Mouse (Mus musculus) bone marrow, adult 2 months (tissue): ENCODE measurements at regions not wholly inside any gene's neighbourhood (a gene's known extent, or its start where the extent isn't known, plus 50 kb on each side); places are given as distances from the start of the nearest gene placed in this dataset.
"Not testable (repeated sequence)": the region's sequence is repeated elsewhere in the genome, so short reads cannot be mapped to it uniquely, and the experiment has no call there.

Source experiments
- H3K27ac ChIP-seq: fragments of 200-500 bp; 2 replicates; pipeline ENCODE4 v1.5.1; 2012; ENCODE audit warnings: low read depth, mild to moderate bottlenecking, control low read depth, inconsistent platforms, low read length; ENCODE audit not compliant: control insufficient read depth, poor library complexity, insufficient read depth
- H3K4me1 ChIP-seq: fragments of 200-500 bp; 2 replicates; pipeline ENCODE4 v1.6.1; 2011; ENCODE audit warnings: low read length; ENCODE audit not compliant: control insufficient read depth, insufficient read depth
- H3K4me3 ChIP-seq: fragments of 200-500 bp; replicated peaks from 2 replicates; pipeline ENCODE3; 2011; ENCODE audit warnings: mild to moderate bottlenecking, low read depth, low read length, control low read depth; ENCODE audit not compliant: control insufficient read depth
- CTCF ChIP-seq: fragments of 200-500 bp; IDR thresholded peaks from 2 replicates; pipeline ENCODE4 v1.5.1; 2011; ENCODE audit warnings: low read length, control low read depth; ENCODE audit not compliant: control insufficient read depth, insufficient read depth
- POLR2A ChIP-seq: fragments of 200-500 bp; IDR thresholded peaks from 2 replicates; pipeline ENCODE4 v1.6.1; 2011; ENCODE audit warnings: low read depth, mild to moderate bottlenecking, control low read depth, low read length, borderline replicate concordance; ENCODE audit not compliant: control insufficient read depth
- WGBS: fragments of 180-500 bp; shearing (Covaris S2); methylation state at CpG from one replicate; pipeline ENCODE4 v1.1.7; 2018; 5-methylcytosine and 5-hydroxymethylcytosine counted together

DNA sequence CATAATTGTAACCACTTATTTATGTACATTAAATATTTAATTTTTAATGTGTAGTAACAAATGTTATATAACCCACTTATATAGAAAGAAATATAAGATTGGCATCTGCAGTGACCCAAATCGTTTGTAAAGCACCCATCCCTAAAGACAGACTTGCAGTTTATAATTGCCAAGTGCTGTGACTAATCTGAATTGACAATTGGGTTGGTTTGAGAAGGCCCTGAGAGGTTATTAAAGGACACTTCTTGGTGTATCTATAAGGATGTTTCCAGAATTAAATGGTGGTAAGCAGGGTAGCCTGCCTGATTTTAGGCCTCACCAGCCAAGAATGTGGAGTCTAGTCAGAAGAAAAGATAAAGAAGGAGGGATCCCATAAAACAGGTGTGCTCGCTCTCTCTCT, 133.3 kb upstream of the Slc13a1 start:
- no peak overlapping the region for H3K27ac ChIP-seq
- H3K4me1 ChIP-seq: no peaks in the 10 kb centered on the region
- no peak for TF ChIP-seq POLR2A
- TF ChIP-seq CTCF: no peak
- no peak overlapping the region for H3K4me3 ChIP-seq
- 71% methylated on average over 2 of the region's 2 CpGs for WGBS

- Histone ChIP-seq H3K27ac (no peak overlapping the region), H3K4me3 (no peak overlapping the region), H3K4me1 (no peaks in the 10 kb centered on the region)
- TF ChIP-seq CTCF: no peak
- TF ChIP-seq POLR2A: no peak
- 54% methylated on average over 5 of the region's 5 CpGs for WGBS
Measured at GRCm38 (mm10) chr6:24298562-24299212, 130.8 kb upstream of the Slc13a1 start.

GRCm38 (mm10) chr6:24288757-24289156, 120.9 kb upstream of the Slc13a1 start:
- H3K4me1 ChIP-seq, H3K27ac ChIP-seq, H3K4me3 ChIP-seq: not testable (repeated sequence)
- 54% methylated on average over 2 of the region's 2 CpGs for WGBS

- TF ChIP-seq CTCF (no peak), POLR2A (no peak)
- H3K4me1 ChIP-seq: no peaks in the 10 kb centered on the region
- no peak overlapping the region for H3K27ac ChIP-seq
- 82% methylated on average over 5 of the region's 5 CpGs for WGBS
- H3K4me3 ChIP-seq: no peak overlapping the region
Measured at GRCm38 (mm10) chr6:24272821-24273220, 104.9 kb upstream of the Slc13a1 start.

DNA sequence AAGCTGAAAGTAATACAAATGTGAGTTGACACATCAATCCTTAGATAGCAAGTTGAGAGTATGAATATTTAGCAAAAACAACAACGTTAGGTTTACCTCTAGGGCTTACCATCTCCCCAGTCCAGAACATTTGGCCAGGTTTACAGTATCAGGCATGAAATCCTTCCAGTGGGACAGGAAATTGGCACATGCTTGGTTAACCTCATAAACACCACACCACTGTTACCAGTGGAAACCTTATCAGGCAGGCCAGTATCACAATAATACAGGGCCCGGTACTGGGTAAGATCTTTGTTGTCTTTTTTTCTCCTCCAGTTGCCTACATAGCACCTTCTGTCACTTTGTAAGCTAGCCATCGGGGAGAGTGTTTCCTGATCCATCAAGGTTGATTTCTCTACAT, 101.7 kb upstream of the Slc13a1 start:
- H3K4me1 ChIP-seq: no peaks in the 10 kb centered on the region
- no peak for TF ChIP-seq POLR2A
- no peak for TF ChIP-seq CTCF
- no peak overlapping the region for H3K27ac ChIP-seq
- 23% methylated on average over 3 of the region's 3 CpGs for WGBS
- no peak overlapping the region for H3K4me3 ChIP-seq

DNA sequence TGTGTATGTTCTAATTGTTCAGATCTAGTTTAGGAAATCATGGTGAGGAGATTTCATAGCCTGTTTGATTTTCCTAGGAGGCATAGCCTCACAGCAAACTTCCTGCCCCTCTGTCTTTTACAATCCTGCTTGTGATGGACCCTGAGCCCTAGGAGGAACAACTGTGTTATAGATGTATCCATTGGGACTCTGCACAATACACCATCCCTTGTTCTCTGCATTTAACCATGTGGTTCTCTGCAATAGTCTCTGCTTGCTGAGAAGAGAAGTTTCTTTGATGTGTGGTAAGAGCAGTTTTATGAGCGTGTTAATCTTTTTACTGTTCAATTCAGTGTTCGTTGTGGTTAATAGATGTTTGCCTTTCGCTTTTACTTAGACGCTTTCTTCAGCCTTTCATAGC, 95.9 kb upstream of the Slc13a1 start:
- Histone ChIP-seq H3K4me1 (no peaks in the 10 kb centered on the region), H3K4me3 (no peak overlapping the region), H3K27ac (no peak overlapping the region)
- TF ChIP-seq CTCF: no peak
- TF ChIP-seq POLR2A: no peak
- 77% methylated on average over 4 of the region's 4 CpGs for WGBS

DNA sequence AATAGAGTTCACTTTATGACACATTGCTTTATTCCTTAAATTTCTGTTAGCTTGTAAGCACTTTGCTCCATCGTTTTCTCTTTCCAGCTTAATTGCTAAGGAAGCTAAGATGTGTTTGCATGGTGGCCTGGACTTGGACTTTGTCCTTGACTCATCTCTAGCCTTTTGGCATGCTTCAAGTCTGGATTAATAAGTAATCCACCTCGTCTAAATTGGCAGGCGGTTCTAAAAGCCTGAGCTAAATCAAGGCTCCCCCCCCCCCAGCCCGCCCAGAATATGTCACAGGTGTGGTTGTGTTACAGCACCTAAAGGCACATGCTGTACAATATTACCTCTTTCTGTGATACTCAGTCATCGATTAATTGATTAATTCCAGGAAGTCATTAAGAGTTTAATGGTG, 94.7 kb upstream of the Slc13a1 start:
- H3K4me1 ChIP-seq: no peaks in the 10 kb centered on the region
- TF ChIP-seq POLR2A: no peak
- no peak overlapping the region for H3K4me3 ChIP-seq
- WGBS: 68% methylated on average over 5 of the region's 5 CpGs
- no peak overlapping the region for H3K27ac ChIP-seq

- H3K4me1 ChIP-seq: no peaks in the 10 kb centered on the region
- 72% methylated on average over 1 of the region's 1 CpGs for WGBS
Measured at GRCm38 (mm10) chr6:24245591-24245990, 77.7 kb upstream of the Slc13a1 start.

DNA sequence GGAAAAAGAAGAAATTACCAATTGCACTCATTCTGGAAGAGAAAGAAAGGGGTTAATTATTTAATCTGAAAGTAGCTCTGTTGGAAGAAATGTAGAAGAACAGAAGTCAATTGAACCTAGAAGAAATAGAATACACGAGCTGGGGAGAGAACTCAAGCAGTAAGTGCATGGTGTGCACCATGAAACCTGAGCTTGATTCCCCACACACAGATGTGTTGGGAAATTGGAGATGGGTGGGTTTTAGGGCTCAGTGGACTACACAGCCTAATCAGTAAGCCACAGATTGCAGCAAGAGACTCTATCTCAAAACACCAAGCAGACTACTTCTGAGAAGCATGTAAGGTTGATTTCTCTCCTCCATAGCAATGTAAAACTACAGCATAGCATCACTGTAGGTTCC, 70.6 kb upstream of the Slc13a1 start:
- TF ChIP-seq POLR2A (no peak), CTCF (no peak)
- Histone ChIP-seq H3K4me1 (no peaks in the 10 kb centered on the region), H3K27ac (no peak overlapping the region), H3K4me3 (no peak overlapping the region)
- WGBS: 50% methylated on average over 1 of the region's 1 CpGs

More at GRCm38 (mm10) chr6:24245591-24245990, 77.7 kb upstream of the Slc13a1 start:
- H3K27ac ChIP-seq: no peak overlapping the region
- no peak overlapping the region for H3K4me3 ChIP-seq
- no peak for TF ChIP-seq POLR2A
- TF ChIP-seq CTCF: no peak

GRCm38 (mm10) chr6:24238054-24238453, 70.2 kb upstream of the Slc13a1 start:
- 81% methylated on average over 2 of the region's 2 CpGs for WGBS
- Histone ChIP-seq H3K4me1 (no peaks in the 10 kb centered on the region), H3K27ac (no peak overlapping the region), H3K4me3 (no peak overlapping the region)
- TF ChIP-seq CTCF: no peak
